Mouse (Mus musculus) lung, adult 18-20 months (tissue): ENCODE measurements around the gene Sncg.
"Not testable (repeated sequence)": the region's sequence is repeated elsewhere in the genome, so short reads cannot be mapped to it uniquely, and the experiment has no call there.

Source experiments
- DNase-seq, 2 experiments: peaks; one replicate each; pipeline ENCODE4 v3.0.0; 2022; ENCODE audit warnings: mixed read lengths in 2 of 2

The Sncg gene

GRCm38 (mm10) chr14:34370203-34370602 lies 4.4 kb downstream of the Sncg start:
- DNase-seq, result no peak

DNA sequence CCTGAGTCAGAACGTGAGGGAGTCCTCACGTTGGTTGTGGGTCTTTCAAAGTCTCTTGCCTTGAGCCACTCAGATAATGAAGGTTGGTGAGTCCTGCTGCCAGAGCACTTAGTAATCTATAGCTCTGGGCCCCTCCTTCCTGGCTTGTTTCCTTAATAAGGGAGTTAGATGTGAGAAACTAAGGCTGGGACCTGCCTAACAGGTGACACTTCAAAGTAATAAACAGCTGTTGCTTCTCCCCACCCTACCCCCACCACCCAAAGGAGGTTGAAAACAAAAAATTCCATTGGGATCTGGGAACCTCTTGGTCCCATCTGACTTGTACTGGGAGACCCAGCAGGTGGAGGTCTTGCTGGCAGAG lies 9.5 kb downstream of the Sncg start:
- no peak for DNase-seq

DNA sequence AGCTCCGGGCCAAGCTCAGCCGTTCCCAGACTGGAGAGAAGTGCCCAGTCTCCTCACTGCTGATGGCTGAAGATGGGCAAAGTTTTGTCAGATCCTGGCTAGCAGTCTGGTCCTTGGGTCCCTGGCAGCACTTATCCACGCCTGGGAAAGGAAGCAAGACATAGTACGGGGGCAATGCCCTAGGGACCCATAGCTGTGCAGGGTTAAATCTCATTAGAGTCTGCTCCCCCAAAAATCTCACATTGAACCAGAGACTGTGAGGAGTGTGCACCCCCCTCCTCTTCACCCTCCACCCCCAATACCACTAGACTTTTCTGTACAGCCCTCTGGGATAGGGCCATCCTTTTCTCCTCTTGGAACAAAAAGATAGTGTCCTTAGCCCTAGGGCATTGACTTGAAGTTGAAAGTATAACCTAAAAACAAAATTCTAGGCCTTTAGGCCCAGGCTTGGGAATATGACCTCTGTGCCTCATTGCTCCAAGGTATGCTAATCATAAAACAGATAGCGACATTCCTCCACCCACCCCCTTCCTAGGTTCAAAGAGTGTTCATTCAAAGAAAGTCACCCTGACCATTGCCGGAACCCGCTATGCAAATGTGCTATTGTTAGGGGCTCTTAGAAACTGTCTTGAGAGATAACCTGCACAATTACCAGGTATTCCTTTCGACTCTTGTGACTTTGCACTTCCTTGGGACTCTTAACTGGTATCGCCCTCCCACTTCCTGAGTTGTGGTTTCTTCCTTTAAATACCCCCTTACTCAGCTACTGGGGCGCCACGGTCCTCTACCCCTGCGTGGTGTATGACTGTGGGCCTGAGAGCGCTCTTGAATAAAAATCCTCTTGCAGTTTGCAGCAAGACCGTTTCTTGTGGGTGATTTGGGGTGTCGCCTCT lies 10.1 kb downstream of the Sncg start:
- DNase-seq, result not testable (repeated sequence)

GRCm38 (mm10) chr14:34363490-34364253 lies 10.9 kb downstream of the Sncg start:
- DNase-seq, result peak; percentile 81 to 87

DNA sequence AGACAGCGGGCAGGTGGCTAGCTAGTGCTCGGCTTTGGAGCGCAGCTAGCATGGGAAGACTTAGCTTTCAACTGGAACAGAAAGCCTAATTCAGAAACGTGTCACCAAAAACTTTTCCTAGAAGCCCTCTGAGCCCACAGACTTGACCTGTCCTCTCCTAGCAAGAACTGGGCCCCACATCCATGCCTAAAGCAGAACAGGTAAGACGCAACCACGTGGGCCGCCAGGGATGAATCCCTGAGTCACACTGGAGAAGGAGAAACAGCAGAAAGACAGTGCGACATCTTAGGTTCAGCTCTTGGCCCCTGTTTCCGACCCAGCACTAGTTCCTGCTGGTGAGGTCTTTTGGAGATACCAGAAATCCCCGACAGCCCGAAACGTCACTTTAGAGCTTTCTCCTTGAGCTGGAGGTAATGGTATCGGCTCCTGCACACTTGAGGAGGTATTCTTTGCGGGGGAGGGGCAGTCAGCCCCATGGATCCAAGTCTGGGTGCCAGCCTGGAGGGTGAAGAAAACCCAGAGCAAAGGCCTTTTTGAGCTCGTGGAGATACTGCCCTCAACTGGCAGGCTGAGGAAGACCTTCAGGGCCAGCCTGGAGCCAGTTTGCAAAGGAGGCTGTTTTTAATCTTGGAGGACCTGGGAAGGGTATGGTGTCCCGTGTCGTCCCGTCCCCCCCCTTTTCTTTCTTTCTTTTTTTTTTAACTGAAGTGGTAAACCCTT lies 11.7 kb downstream of the Sncg start:
- DNase-seq, result peak; percentile 81 to 84

GRCm38 (mm10) chr14:34362135-34362534 lies 12.5 kb downstream of the Sncg start:
- no peak for DNase-seq

DNA sequence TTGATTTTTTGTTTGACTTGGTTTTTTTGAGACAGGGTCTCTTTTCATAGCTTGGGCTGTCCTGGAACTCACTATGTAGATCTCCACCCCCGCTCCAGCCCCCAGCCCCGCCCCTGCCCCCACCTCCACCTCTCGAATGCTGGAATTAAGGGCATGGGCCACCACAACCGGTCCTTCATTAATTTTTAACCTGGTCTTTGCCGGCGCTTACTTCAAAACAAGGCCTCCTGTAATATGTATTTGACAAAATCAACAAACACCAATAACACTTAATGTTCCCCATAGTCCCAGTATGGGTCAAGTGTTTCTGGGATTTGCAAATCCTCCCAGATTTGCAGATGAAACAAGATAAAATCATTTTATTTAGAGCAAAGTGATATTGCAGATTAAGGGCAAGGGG lies 14.3 kb downstream of the Sncg start:
- DNase-seq, result no peak

DNA sequence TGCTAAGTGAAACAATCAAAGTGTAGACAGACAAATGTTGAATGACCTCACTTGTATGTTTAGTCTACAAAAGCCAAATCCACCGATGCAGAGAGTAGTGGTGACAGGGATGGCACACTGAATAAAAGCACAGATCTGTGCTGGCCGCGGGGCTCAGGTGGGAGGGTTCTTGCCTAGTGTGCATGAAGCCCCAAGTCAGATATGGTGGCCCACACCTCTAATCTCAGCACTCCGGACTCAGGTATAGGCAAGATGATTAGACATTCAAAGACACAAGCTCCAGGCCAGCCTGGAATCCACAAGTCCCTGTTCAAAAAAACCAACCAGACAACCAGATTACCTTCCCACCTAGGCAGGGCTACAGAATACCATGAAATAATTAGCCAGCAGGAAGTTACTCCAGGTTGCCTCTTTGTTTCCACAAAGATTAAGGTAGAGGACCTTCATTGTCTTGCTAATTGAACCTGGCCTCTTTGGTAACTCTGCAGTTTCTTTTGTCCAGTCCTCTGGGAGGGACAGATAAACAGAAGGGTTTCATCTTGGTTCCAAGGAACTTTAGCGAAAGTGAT lies 14.8 kb downstream of the Sncg start:
- no peak for DNase-seq

GRCm38 (mm10) chr14:34357671-34358455 lies 16.7 kb downstream of the Sncg start:
- peak in 1 of 2 experiments; percentile 38 for DNase-seq

DNA sequence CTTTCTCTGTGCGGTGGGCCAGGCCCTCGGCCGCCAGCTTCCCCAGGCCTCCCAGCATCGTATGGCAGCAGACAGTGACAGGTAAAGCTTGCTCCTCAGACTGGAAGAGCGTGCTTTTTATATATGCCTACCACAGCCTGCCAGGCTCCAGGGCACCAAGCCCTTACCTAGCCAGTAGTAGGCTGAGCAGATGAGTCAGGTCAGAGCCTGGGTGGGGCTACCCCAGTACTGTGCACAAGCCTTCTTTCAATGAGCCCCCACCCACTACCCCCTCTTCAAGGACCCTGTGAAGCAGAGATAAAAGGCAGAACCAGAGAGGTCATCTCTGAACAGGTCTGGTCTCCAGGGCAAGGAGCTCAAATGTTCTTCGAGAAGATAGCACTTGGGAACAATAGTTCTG lies 19.3 kb downstream of the Sncg start, which contains the start of gene Fam25c:
TSS of gene Fam25c (minus strand) at position 133 of the 400 bp plus-strand sequence.
- DNase-seq, result no peak

GRCm38 (mm10) chr14:34354456-34354855 lies 20.1 kb downstream of the Sncg start:
- no peak for DNase-seq

DNA sequence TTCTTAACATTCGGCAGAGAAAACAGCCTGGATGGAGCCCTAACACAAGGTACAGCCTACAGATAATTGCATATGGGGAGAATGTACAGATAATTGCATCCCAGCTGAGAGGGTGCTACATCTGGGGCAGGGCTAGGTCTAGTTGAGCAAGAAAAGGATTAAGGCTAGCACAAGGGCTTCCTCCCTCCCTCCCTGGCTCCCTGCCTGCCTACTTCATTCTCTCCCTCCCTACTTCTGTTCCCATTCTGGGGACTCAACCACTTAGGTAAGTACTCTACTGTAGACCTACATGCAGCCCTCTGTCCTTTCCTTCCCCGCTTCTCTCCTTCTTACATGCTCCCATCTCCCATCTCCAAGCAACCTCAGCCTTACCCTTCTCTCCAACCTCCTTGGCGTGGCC lies 21.3 kb downstream of the Sncg start:
- peak; percentile 73 to 77 for DNase-seq

DNA sequence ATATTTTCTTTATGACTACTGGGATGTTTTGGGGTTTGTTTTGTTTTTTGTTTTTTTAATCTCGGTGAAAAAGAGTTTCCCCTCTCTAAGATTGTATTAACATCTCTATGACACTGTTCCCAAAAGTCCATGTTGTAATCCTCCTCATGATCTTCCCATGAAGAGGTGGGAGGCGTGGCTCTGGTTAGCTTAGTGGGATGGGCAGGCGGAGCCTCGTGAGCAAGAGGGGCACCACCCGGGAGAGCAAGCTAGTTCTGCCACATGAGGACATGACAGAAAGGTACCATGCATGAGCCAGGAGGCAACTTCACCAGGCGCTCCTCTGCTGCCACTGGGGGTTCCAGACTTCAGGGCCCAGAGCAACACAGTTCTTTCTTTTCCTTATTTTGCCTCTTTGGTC lies 22.1 kb downstream of the Sncg start:
- DNase-seq, result no peak

GRCm38 (mm10) chr14:34351660-34352059 lies 22.9 kb downstream of the Sncg start:
- DNase-seq, result no peak

GRCm38 (mm10) chr14:34349007-34349406 lies 25.6 kb downstream of the Sncg start:
- DNase-seq, result peak; percentile 81 to 88

DNA sequence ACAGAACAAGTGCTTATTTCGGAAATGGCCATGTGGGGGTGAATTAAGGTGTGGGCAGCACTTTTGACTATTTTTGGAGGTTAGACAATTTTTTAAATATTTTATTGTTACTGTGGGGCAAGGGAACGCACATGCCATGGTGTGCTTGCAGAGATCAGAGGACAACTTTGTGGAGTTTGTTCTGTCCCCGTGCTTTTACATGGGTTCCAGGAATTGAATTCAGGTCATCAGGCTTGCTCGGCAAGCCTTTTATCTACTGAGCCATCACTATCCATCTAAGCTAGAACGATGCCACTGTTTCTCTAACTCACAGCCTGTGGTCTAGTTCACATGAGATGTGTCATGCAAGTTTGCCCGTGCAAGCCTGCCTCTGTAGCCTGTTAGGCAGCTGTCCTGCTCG lies 26.3 kb downstream of the Sncg start:
- DNase-seq, result no peak

- DNase-seq, result no peak
Observed at GRCm38 (mm10) chr14:34347084-34347483, 27.5 kb downstream of the Sncg start.

- DNase-seq, result peak; percentile 24 to 56
Observed at GRCm38 (mm10) chr14:34345771-34346566, 28.6 kb downstream of the Sncg start.

- no peak for DNase-seq
Observed at GRCm38 (mm10) chr14:34344361-34344760, 30.2 kb downstream of the Sncg start.

GRCm38 (mm10) chr14:34343078-34343477 lies 31.5 kb downstream of the Sncg start:
- no peak for DNase-seq

- DNase-seq, result no peak
Observed at GRCm38 (mm10) chr14:34341993-34342392, 32.6 kb downstream of the Sncg start.
